Mouse (Mus musculus): Measurements from ENCODE around the gene Kcnab3.

Kcnab3 gene

DNA sequence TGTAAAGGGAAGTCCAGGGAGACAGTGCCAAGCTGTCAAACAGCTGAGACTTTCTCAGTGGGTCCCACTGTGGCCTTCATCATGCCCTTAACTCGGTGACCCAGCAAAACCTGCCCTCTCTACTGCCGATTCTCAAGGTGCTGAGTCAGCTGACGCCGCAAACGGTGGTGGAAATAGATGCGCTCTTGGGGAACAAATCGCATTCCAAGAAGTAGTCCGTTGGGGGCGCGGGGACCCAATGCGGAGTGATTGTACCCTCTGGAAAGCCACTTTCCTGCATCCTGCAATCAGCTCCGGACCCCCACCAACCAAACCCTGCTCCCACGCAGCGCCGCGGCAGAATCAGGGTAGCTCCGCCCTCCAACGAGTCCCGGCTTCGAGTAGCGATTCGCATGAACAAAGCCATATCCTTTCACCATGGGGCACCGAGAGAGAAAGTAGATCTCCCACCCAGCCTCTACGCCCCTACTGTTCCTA, 5.9 kb downstream of the Kcnab3 start:
- peak; percentile 66 to 76 for DNase-seq (ENCODE audit: low spot score in 2 of 2)

DNA sequence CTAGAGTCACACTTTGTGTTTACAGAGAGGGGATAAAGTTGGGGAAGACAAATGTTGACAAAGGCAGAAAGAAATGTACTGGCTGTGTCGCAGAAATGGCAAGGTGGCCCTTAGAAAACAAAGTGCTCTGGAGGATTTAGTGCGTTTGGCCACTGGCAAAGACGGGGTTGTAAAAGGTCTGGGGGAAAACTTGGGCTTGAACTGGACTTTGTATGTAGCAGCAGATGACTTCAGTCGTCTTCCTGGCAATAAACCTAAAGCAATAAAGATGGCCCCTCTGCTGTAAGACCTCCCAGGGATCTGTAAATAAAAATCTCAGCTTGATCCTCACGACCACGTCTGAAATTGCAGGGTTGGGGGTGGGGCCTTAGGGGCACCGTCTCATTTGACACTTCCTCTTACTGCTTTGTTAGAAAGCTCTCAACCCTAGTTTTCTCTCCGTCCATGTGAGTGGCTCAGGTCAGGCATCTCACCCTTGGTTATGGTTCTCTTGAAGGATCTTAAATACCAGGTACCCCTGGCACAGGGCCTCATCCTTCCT, 6.7 kb downstream of the Kcnab3 start:
- DNase-seq (ENCODE audit: low spot score in 2 of 2), result no peak

DNA sequence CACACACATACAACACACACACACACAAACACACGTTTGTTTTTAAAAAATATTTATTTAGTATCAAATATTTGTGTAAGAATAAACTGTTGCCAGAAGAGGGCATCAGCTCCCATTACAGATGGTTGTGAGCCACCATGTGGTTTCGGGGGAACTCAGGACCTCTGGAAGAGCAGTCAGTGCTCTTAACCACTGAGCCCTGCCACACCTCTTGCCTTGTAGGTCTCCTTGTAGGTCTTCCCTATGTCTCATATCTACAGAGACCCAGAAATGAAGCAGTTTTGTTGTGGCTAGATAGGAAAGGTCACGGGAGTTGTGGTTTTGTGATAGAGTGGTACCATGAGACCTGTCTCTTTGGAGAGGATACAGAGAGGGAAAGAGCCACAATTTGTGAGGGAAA, 7.9 kb downstream of the Kcnab3 start:
- no peak for DNase-seq (ENCODE audit: low spot score in 2 of 2)

DNA sequence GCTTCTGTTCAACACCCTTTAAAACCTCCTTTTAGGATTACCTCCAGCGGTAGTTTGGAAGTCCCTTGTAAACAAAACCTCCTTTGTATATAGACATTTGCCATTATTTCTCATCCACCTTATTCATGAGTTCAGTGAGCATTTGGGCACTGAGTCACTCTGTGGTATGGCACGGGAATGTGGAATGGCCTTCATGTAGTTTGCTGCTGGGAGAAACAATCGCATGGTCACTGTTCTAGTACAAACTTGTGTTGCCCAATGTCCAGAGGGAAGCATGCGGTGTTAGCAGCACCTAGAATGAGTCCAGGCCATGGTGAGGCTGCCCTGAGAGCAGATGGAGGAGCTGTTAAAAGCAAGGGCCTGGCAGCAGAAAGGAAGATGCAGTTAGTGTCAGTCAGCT, 8.7 kb downstream of the Kcnab3 start:
- no peak for DNase-seq (ENCODE audit: low spot score in 2 of 2)

DNA sequence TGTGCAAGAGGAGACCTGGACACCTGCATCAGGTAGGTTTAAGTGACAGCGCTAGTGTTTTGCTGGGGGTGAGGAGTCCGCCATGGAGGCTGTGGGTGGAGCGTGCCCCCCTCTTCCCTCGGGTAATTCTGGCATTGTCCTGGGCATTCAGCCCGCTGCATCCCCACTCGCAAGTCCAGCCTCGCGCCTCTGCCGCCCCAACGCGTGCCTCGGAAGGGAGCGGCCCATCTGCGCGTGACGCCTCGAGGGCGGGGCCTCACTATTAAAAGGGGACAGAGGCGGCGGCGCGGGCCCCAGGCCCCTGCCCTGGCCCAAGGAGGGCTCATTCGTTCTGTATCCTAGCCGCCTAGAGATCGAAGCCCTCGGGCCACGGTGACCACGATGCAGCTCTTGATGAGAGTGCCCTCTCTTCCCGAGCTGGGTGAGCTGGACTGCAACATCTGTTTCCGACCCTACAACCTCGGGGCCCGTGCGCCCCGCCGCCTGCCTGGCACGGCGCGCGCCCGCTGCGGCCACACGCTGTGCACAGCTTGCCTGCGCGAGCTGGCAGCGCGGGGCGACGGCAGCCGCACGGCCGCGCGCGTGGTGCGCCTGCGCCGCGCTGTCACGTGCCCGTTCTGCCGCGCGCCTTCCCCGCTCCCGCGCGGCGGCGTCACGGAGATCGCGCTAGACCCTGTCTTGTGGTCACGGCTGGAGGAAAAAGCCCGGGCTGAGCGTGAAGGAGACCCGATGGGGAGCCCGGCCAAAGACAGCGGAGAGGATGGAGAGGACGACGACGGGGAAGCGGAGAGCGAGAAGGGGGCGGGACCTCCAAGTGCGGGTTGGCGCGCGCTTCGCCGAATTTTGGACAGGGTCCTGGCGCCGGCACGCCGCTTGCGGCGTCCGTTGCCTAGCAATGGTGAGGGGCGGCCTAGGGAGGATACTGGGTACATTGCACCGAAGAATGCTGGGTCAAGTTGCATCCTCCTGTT, 14.4 kb downstream of the Kcnab3 start, which contains the start of gene Rnf227:
Gene Rnf227 (plus strand): TSS at position 301 of the 971 bp plus-strand sequence.
- peak; percentile 51 to 68 for DNase-seq (ENCODE audit: low spot score in 2 of 2)

DNA sequence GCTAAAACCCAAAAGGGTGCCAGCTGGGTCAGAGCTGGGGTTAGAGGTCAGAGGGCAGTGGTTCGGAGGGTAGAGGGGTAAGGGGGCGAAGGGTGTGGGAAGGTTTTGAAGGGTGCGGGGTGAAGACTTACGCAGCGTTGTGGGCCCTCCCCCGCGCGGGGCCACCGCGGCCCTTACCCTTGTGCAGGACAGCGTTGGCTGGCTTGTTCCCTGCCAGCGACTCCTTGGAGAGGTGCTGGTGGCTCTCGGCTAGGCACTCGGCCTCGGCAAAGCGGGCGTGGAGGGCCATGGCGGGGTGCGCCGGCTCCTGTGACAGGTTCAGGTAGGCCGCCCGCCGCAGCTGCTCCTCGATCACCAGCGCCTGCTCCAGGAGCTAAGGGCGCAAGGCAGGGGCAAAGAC, 20.4 kb downstream of the Kcnab3 start:
- no peak for DNase-seq (ENCODE audit: low spot score in 2 of 2)

DNA sequence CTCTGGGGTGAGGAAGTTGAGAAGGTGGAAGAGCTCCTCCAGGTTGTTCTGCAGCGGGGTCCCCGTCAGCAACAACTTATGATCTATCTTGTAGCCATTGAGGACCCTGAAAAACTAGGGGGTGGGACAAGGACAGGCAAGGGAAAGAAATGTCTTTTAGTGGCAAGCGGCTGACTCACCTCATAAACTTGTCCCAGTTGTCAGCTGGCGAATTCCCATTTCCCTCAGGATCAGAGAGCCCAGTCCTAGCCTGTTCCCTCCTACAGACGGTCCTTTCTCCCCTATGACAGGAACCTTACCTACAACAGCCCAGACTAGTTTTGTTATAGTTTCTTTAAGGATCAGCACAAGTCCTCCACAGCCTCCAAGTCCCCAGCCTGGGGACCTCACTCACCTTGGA, 30.5 kb downstream of the Kcnab3 start:
- no peak for DNase-seq (ENCODE audit: low spot score in 2 of 2)

DNA sequence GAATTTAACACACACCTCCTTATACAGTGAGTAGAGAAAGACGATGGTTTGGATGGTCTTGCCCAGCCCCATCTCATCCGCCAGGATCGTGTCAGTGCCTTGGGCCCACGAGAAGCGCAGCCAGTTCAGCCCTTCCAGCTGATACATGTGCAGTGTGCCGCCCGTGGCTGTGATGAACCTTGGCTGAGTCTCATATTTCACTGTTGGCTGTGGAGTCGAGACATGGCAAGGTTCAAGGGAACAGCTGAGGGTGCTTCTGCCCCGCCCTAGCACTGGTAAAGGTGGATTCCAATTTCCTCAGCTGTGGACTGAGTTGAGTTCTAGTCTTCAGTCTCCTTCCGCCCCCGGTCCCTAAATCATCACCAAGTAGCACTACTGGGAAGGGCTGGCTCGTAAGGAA, 31.6 kb downstream of the Kcnab3 start:
- no peak for DNase-seq (ENCODE audit: low spot score in 2 of 2)

DNA sequence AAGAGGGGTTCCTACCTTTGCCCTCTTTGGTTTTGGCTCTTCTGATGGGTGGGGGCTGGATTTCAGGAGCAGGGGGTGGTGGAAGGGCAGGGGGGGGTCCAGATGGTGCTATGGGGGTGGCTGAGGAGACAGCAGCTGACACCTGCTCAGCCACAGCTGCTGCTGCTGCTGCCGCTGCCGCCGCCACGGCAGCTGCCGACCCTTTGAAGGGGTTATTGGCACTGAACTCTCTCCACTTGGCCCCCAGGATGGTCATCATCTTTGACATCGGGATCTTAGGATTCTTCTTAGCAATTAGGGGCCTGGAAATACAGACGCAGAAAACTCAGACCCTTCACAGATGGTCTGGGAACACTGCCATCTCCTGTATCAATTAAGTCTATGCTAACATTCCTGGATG, 36.0 kb downstream of the Kcnab3 start:
- DNase-seq (ENCODE audit: low spot score in 2 of 2), result no peak

DNA sequence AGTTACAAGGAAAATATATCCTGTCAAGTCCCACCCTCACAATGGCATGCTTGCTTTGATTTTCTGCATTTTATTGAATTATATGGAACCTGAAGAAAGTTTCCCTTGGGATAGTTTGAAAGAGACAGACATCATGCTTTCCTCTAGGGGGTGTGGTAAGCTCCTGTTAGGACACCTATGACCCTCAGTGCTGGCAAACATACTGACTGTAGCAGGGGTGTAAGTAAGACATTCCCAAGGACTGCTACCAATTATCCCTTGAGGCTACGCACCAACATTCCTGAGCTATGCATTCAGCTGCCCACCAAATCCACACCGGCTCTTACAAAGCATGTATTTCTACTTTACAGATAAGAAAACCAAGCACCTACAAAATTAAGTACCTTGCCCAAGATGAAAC, 36.4 kb downstream of the Kcnab3 start:
- no peak for DNase-seq (ENCODE audit: low spot score in 2 of 2)

DNA sequence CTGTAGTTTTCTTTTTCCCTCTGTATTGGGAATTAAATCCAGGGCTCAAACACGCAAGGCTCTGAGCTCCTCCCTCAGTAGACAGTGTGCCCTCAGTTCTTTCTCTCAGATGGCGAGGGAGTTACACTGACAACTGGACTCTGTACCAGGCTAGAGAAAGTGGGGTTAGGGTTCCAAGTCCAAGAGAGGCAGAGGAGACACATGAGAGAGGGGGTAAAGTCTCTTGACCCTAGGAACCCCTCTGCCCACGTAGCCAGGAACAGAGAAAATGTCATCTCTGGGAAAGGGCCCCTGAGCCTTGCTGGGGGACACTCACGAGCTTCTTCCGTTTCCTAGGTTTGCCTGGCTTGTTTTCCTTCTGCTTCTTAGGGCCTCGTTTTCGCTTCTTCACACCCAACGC, 38.3 kb downstream of the Kcnab3 start:
- no peak for DNase-seq (ENCODE audit: low spot score in 2 of 2)

DNA sequence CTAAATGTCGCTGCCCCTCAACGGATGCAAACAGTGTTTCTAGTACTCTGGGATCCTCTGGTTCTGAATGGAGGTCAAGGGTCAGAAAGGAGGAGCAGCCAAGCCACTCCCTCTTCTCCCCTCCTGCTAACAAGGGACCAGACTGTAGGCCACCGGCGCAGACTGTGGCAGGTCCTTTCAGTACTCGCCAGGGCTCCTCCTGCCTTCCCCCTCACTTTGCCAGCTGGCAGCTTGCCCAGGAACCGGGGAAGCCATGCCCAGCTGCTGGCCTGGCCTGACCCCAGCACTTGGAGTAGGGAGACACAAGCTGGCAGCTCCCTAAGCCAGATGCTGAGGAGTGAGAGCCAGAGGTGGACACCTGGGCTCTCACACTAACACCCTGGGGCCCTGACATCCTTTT, 38.9 kb downstream of the Kcnab3 start:
- no peak for DNase-seq (ENCODE audit: low spot score in 2 of 2)

DNA sequence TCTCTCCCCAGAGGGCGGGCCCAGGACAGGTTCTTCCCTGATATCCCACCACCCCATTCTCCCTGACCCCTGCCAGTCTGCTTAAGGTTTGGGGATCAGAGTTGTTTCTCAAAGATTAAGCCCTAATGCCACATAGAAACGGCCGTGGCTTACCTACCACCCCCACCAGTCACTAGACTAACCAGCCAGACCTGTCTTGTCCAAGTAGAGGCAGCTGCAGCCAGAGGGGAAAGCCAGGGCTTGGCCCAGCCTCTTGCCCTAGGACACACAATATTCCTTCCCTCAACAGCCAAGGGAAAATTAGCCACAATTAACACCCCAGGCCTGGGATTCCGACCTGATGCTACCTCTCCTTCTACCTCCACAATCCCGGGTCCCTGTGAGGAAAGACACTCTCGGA, 39.7 kb downstream of the Kcnab3 start:
- no peak for DNase-seq (ENCODE audit: low spot score in 2 of 2)

DNA sequence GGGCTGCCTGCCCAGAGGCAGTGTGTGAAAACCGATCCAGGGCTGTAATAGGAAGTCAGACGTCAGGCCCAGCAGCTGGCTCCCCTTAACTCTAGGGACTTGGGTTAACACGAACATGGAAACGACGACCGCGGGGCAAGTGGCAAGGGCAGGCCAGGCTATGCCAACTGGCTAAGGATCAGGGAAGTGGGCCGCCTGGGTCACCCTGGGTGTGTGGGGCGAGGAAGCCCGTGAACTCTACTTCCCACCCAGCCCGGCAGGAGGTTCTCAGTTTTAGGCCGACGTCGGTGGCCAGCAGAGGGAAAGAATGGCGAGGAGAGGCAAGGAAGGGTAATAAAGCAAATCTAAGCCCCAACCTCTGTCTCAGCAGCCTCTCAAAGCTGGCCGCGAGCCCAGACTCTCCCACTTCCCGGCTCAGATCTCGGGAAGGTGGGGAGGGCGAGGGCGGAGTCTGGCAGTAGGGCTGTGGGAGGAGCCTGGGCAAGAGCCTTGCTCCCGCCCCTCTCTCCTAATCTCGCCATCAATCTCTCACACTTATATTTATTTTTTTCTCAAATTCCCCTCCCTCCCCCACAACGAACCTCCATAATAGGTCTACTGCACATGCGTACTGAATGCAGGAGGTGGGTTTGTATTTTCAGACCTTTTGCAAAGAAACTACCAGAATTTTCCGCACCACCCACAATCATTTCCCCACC, 40.2 kb downstream of the Kcnab3 start:
- DNase-seq (ENCODE audit: low spot score in 2 of 2), result peak; percentile 71 to 75

DNA sequence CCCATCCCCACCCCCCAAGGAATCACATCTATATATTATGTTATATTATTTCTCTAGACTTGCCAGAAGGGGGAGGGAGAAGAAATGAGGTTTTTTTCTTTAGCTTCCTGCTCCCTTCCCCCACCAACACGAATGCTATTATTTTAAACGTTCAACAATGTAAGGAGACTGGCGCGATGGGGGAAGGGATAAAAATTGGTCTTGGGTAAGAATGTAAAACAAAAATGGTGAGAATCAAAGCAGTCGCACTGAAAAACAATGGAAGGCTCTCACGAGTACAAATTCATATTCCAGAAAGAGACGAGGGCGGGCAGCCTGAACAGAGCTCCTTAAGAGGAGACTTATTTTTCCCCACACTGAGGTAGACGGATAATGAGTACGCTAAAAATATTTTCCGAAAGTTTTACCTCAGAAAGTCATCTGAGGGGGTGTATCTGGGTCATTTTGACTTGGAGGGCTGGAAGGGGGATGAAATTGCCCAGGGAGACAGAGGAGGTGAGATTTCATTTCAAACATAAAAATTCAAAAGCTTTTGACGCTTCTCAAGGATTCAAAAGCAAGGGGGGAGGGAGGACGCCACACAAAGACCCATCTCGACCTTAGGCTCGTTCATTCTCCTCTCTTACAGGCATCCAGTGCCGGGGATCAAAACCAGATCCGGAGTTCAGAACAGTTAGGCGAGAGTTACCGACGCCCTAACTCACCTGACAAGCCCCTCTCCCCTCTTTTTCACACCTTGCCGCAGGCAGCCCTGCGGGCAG, 41.0 kb downstream of the Kcnab3 start:
- DNase-seq (ENCODE audit: low spot score in 2 of 2), result peak; percentile 30 to 41

DNA sequence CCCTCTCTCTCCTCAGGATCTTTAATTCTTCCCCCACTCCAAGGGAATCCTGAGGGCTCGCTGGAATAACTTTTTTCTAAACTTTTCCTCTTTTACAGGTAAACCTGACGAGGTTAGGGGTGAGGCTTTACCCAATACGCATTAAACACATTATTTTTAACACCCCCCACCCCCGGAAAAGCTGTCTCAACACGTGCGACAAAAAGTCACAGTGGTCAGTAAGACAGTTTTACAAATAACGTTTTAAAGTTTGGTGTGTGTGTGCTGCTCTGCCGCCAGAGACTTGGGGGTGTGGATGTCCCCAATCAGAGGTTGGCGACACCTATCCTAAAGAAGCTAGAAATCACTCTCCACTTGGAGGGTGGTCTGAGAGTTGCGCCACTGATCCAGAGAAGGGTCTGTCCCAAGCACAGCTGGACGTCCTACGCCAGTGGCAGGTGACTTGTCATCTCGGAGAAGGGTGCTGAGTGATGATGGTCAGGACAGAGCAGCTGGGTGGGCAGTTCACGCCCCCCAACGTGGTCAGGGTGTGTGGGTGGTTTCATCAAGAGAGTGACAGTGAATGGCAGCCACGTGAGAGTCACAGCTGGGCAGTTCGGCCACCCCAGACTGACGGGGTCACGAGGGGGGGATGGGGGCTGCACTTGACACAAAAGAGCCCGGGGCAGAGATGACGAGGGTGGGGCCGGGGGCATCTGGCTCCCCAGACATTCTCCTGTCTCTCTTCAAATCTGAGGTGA, 41.7 kb downstream of the Kcnab3 start:
- DNase-seq (ENCODE audit: low spot score in 2 of 2), result no peak

DNA sequence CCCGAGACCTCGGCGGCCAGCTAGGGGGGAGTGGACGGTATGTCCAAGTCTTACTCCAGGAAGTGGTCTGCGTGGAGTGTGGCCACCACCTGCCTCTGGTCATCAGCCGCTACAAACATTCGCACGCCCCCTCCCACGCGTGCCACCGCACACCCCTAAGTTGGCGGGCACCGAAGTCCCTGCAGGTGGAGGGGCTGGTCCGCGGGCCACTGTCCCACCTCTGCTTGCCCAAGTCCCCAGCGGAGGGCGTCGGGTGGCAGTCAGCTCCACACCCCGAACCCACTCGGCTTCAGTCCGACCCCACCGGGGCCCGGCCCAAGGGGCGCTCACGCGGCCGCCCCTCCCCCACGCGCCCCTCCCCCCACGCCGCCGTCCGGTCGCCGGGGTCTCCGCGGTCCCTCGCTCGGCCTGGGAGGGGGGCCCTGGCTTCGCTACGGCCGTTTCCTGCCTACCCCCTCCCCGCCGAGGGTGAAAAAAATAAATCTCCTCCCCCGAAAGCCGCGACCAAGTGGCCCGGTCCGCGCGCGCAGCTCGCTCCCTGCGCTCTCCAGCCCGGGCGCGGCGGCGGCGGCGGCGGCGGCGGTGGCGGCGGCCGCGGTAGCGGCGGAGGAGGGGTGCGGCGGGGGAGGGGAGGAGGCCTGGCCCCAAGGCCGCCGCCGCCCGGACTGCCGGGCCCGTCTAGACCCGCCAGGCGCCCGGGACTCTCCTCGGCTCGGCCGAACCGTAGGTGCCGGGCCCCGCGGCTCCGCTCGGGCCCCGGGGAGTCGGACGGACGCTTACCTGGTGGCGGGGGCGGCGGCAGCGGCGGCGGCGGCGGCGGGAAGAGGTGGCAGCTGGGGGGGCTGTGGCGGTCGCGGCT, 42.5 kb downstream of the Kcnab3 start:
- DNase-seq (ENCODE audit: low spot score in 2 of 2), result peak; percentile 22 to 41

DNA sequence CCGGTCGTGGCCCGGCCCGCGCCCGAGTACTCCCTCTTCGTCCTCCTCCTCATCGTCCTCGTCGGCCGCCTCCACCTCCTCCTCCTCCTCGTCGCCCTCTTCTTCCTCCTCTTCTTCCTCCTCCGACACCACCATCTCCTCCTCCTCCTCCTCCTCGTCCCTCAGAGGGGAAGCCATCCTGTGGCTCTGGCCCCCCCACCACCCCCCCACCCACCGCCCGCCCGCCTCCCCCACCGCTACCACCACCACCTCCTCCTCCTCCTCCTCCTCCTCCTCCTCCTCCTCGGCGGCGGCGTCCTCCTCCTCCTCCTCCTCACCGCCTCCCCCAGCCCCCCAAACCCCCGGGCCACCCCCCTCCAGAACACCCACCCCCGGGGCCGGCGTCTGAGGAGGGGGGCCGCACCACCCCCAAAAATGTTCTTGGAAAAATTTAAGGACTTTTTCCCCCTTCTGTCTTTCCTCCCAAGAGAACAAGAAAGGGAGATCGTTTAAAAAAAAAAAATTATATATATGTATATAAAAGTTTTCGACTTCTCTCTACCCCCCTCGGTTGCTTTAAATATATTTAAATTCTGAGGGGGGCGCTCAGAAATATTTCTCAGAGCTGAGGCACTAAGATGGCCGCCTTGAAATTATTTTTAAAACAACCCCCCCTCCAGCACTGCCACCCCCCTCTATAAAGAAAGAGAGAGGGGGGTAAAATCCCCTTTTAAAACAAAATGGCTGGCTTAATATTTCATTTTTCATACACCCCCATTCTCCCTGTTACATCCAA, 43.3 kb downstream of the Kcnab3 start, which contains the start of gene Chd3:
Gene Chd3 (minus strand): TSS at position 192 of the 775 bp plus-strand sequence.
- peak in 1 of 2 experiments; percentile 35 for DNase-seq (ENCODE audit: low spot score in 2 of 2)
